Mouse (Mus musculus) cortical plate, adult 2 months (tissue): ENCODE measurements around the gene Phtf2. TPM values are rescaled to one million over a fixed set of nuclear protein-coding genes. Genes with fewer than 3 reads are reported as not detected.

Experiments
- H3K27ac ChIP-seq: fragments of 200-500 bp; 2 replicates; pipeline ENCODE4 v1.5.1; 2012; ENCODE audit warnings: low read length, control low read depth, inconsistent platforms; ENCODE audit not compliant: insufficient read depth
- H3K4me1 ChIP-seq: fragments of 200-500 bp; 2 replicates; pipeline ENCODE4 v1.6.1; 2011; ENCODE audit warnings: low read length; ENCODE audit not compliant: control insufficient read depth, insufficient read depth
- H3K4me3 ChIP-seq: fragments of 200-500 bp; 2 replicates; pipeline ENCODE4 v1.5.1; 2011; ENCODE audit warnings: mild to moderate bottlenecking, low read length, control low read depth; ENCODE audit not compliant: insufficient read depth
- CTCF ChIP-seq: fragments of 200-500 bp; IDR thresholded peaks from 2 replicates; pipeline ENCODE4 v1.5.1; 2011; ENCODE audit warnings: mild to moderate bottlenecking, control low read depth, low read length; ENCODE audit not compliant: insufficient read depth; ENCODE audit errors: extremely low read depth
- POLR2A ChIP-seq: fragments of 200-500 bp; IDR thresholded peaks from 2 replicates; pipeline ENCODE4 v1.6.1; 2011; ENCODE audit warnings: mild to moderate bottlenecking, low read length, control low read depth; ENCODE audit not compliant: insufficient read depth; ENCODE audit errors: extremely low read depth
- polyA plus RNA-seq: library from polyadenylated mRNA; depleted of rRNA; stranded (reverse); fragments of >200 nt; gene quantifications from 2 replicates; pipeline ENCODE4 v1.2.3, GENCODE M21; 2012; rRNA removed

Gene Phtf2
- polyA plus RNA-seq = 8.8 and 10.2 TPM in 2 replicates

DNA sequence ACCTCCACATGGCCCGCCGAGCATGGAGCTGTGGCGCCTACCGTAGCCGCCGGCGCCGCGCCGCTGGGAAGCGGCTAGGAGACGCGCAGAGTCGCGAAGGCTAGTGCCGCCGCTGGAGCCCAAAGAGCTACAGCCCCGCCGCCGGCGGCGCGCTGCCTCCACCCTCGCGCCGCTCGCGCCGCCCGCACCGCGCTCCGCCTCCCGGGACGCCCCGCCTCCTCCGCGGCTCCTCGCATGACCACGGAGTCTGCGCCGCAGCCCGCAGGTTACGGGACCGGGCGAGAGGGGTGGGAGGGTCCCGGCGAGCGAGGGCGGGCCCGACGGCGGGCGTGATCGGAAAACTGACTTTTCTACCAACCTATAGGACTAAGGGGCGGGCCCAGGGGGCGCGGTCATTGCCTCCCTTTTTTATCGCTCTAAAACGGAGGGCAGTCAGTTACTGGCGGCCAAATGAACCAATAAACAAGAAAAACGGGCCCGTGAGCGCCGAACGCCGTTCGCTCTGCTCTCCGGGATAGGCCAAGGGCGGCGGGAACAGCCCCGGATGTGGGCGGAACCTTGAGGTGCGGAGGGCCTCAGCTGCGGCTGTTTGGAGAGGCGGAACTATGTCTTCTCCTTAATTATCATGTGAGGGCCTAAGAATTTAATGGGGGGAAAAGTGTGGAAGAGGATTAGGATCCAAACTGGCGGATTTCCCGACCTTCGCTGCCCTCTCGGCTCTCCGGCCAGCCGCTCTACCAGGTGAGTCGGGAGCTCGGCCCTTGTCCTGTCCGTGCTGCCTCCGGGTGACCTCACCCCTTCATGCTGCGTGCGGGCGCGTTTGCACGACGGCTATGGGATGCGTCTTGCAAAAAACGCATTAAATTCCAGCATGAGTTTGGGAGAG, at the start of gene Phtf2, which contains the start of gene Tmem60:
Phtf2 (minus strand) TSS at position 210 of the 886 bp plus-strand sequence.
Tmem60 (plus strand) TSS at position 277 of the 886 bp plus-strand sequence.
- peaks cover 7% of the 10 kb centered on the region for H3K4me1 ChIP-seq
- H3K4me3 ChIP-seq = peak within 1 kb of the TSS; percentile 99
- peak within 1 kb of the TSS; percentile 62 for H3K27ac ChIP-seq
- TF ChIP-seq POLR2A = peak; percentile 87
- no peak for TF ChIP-seq CTCF

- no peak for TF ChIP-seq CTCF
- TF ChIP-seq POLR2A = no peak
These were observed 49.4 kb upstream of the Phtf2 start for GRCm38 (mm10) chr5:20931300-20931699.

GRCm38 (mm10) chr5:20930430-20930829, 48.5 kb upstream of the Phtf2 start:
- H3K4me1 ChIP-seq = peaks cover 1% of the 10 kb centered on the region
- no peak overlapping the region for H3K27ac ChIP-seq
- TF ChIP-seq CTCF (no peak), POLR2A (no peak)
- no peak overlapping the region for H3K4me3 ChIP-seq

More at GRCm38 (mm10) chr5:20931300-20931699, 49.4 kb upstream of the Phtf2 start:
- peaks cover 1% of the 10 kb centered on the region for H3K4me1 ChIP-seq
- no peak overlapping the region for H3K27ac ChIP-seq
- H3K4me3 ChIP-seq = no peak overlapping the region

GRCm38 (mm10) chr5:20929669-20930151, 47.8 kb upstream of the Phtf2 start:
- peaks cover 1% of the 10 kb centered on the region for H3K4me1 ChIP-seq
- TF ChIP-seq POLR2A = no peak
- TF ChIP-seq CTCF = no peak
- H3K27ac ChIP-seq = no peak overlapping the region
- H3K4me3 ChIP-seq = no peak overlapping the region

- TF ChIP-seq POLR2A (no peak), CTCF (no peak)
- Histone ChIP-seq H3K27ac (no peak overlapping the region), H3K4me3 (no peak overlapping the region), H3K4me1 (peaks cover 3% of the 10 kb centered on the region)
These were observed 43.5 kb upstream of the Phtf2 start for GRCm38 (mm10) chr5:20925451-20925850.

GRCm38 (mm10) chr5:20924608-20925007, 42.7 kb upstream of the Phtf2 start:
- TF ChIP-seq CTCF (no peak), POLR2A (no peak)
- Histone ChIP-seq H3K27ac (no peak overlapping the region), H3K4me3 (no peak overlapping the region), H3K4me1 (peaks cover 2% of the 10 kb centered on the region; the same call in 1 of the 2 replicates)

DNA sequence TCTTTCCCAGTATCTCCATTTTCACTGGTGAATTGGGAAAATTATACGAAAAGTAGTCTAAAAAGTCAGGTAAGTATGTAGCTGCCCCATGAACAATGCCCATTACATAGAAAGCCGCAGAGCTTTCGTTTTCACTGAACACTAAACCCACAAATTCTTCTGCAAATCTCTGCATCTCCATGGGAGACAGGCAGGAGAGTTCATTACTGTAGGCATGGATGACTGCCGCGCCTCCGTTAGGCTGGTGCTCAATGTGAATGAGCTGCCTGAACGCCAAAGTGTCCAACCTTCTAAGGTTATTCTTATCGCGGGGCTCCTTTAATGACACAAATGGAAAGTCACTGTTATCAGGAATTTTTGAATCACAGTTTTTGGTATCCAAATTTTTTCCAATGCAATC, 37.6 kb upstream of the Phtf2 start:
- TF ChIP-seq CTCF = no peak
- TF ChIP-seq POLR2A = no peak
- H3K4me1 ChIP-seq = peaks cover 4% of the 10 kb centered on the region; the same call in 1 of the 2 replicates

GRCm38 (mm10) chr5:20918967-20919366, 37.0 kb upstream of the Phtf2 start:
- Histone ChIP-seq H3K27ac (no peak overlapping the region), H3K4me1 (peaks cover 4% of the 10 kb centered on the region; the same call in 1 of the 2 replicates), H3K4me3 (no peak overlapping the region)
- TF ChIP-seq CTCF = no peak

More for the DNA sequence above, 37.6 kb upstream of the Phtf2 start:
- H3K4me3 ChIP-seq = no peak overlapping the region
- no peak overlapping the region for H3K27ac ChIP-seq

- TF ChIP-seq POLR2A (no peak), CTCF (peak; percentile 49; the same call in 1 of the 2 replicates)
- Histone ChIP-seq H3K27ac (no peak overlapping the region), H3K4me3 (no peak overlapping the region), H3K4me1 (peaks cover 3% of the 10 kb centered on the region; the same call in 1 of the 2 replicates)
These were observed 31.7 kb upstream of the Phtf2 start for GRCm38 (mm10) chr5:20913372-20914275.

DNA sequence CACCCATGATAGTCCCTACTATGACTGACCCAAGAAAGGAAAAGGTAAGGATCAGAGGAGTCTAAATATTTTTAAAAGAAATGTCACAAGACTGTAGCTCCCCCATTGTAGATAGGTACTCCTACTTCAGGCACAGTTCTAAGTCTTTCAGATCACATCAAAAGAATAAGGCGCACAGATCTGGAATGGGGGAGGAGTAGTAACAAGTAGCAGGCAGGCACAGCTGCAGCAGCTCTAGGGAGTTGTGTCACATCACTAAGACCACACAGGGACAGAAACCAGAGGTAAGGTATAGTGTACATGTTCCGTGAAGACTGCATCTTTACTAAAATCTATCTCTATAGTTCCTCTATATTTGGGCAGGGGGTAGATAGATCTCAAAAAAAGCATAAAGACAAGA, 29.8 kb upstream of the Phtf2 start:
- no peak overlapping the region for H3K27ac ChIP-seq
- no peak for TF ChIP-seq POLR2A
- TF ChIP-seq CTCF = no peak
- peaks cover 2% of the 10 kb centered on the region; the same call in 1 of the 2 replicates for H3K4me1 ChIP-seq
- no peak overlapping the region for H3K4me3 ChIP-seq
